Mouse (Mus musculus) heart, embryonic 16.5 days (tissue): ENCODE data around the gene Fam160b1. TPM values are rescaled to one million over a fixed set of nuclear protein-coding genes. Genes with fewer than 3 reads are reported as not detected.

Experiments
- ATAC-seq: fragments of 200-750 bp; cut with Nextera tagmentation; replicated peaks from 2 replicates; pipeline ENCODE4 v1.8.0; 2017; ENCODE audit warnings: moderate number of reproducible peaks; ENCODE audit not compliant: insufficient read depth, low FRiP score; ENCODE audit errors: extremely low read depth
- H3K27ac ChIP-seq: fragments of 300-500 bp; sonication (generic); 2 replicates; pipeline ENCODE4 v1.5.1; 2014; ENCODE audit warnings: mild to moderate bottlenecking, low read length, control low read depth, moderate library complexity
- H3K27me3 ChIP-seq: fragments of 300-500 bp; sonication (generic); 2 replicates; pipeline ENCODE4 v1.6.1; 2014; ENCODE audit warnings: low read length, mixed read lengths; ENCODE audit not compliant: control insufficient read depth, insufficient read depth
- H3K36me3 ChIP-seq: fragments of 300-500 bp; sonication (generic); 2 replicates; pipeline ENCODE4 v1.6.1; 2014; ENCODE audit not compliant: control insufficient read depth, insufficient read depth
- H3K4me1 ChIP-seq: fragments of 300-500 bp; sonication (generic); 2 replicates; pipeline ENCODE4 v1.6.1; 2014; ENCODE audit warnings: low read length, mixed read lengths; ENCODE audit not compliant: control insufficient read depth, insufficient read depth
- H3K4me2 ChIP-seq: fragments of 300-500 bp; sonication (generic); 2 replicates; pipeline ENCODE4 v1.6.1; 2014; ENCODE audit warnings: low read depth, mild to moderate bottlenecking, control low read depth, low read length
- H3K4me3 ChIP-seq: fragments of 300-500 bp; sonication (generic); 2 replicates; pipeline ENCODE4 v1.5.1; 2014; ENCODE audit warnings: mild to moderate bottlenecking, control low read depth, low read length
- H3K9ac ChIP-seq: fragments of 300-500 bp; sonication (generic); 2 replicates; pipeline ENCODE4 v1.6.1; 2014; ENCODE audit warnings: low read length, control low read depth
- H3K9me3 ChIP-seq: fragments of 300-500 bp; sonication (generic); replicated peaks from 2 replicates; pipeline ENCODE4 v1.6.1; 2016; ENCODE audit warnings: low read length; ENCODE audit not compliant: control insufficient read depth
- WGBS: fragments of 180-500 bp; shearing (Covaris S2); extraction: QIAGEN DNeasy Blood & Tissue Kit; methylation state at CpG from one replicate; pipeline ENCODE4 v1.1.7; 2014; 5-methylcytosine and 5-hydroxymethylcytosine counted together
- polyA plus RNA-seq: library from polyadenylated mRNA; unstranded; fragments of >200 nt; fragmentation: Nextera tagmentation; extraction: Ambion mirVana; gene quantifications from 2 replicates; pipeline ENCODE4 v1.2.1, GENCODE M21; 2015

Fam160b1 gene
- polyA plus RNA-seq, 1 experiment from 2014 or later, result 10.0 TPM

- Histone ChIP-seq H3K9ac (peak overlapping the region; percentile 63), H3K27ac (peak overlapping the region; percentile 77), H3K4me1 (peaks cover 49% of the 10 kb centered on the region), H3K27me3 (no peaks in the 10 kb centered on the region), H3K36me3 (no peaks in the 10 kb centered on the region), H3K4me2 (peak overlapping the region; percentile 77), H3K4me3 (peak overlapping the region; percentile 90), H3K9me3 (no peaks in the 10 kb centered on the region)
- ATAC-seq, result no peak
- WGBS, result 24% methylated on average over 10 of the region's 10 CpGs
These were observed 666 bp upstream of the Fam160b1 start for GRCm38 (mm10) chr19:57359701-57360326.

GRCm38 (mm10) chr19:57361131-57361938, 855 bp downstream of the Fam160b1 start:
- H3K27me3 ChIP-seq, result no peaks in the 10 kb centered on the region
- H3K36me3 ChIP-seq, result no peaks in the 10 kb centered on the region
- H3K27ac ChIP-seq, result peak overlapping the region; percentile 98
- no peaks in the 10 kb centered on the region for H3K9me3 ChIP-seq
- peak overlapping the region; percentile 99 for H3K9ac ChIP-seq
- peak overlapping the region; percentile 76 for H3K4me2 ChIP-seq
- H3K4me1 ChIP-seq, result peaks cover 64% of the 10 kb centered on the region
- under 1% methylated on average over 73 of the region's 78 CpGs for WGBS
- ATAC-seq, result peak; percentile 34
- peak overlapping the region; percentile 90 for H3K4me3 ChIP-seq

- 11% methylated on average over 3 of the region's 3 CpGs for WGBS
- peaks cover 68% of the 10 kb centered on the region for H3K4me1 ChIP-seq
These were observed 1.4 kb downstream of the Fam160b1 start for GRCm38 (mm10) chr19:57361939-57362307.

GRCm38 (mm10) chr19:57362586-57362985, 2.1 kb downstream of the Fam160b1 start:
- Histone ChIP-seq H3K36me3 (no peaks in the 10 kb centered on the region), H3K4me3 (peak overlapping the region; percentile 26), H3K4me2 (peak overlapping the region; percentile 76), H3K27ac (peak overlapping the region; percentile 69), H3K9me3 (no peaks in the 10 kb centered on the region), H3K9ac (peak overlapping the region; percentile 47), H3K27me3 (no peaks in the 10 kb centered on the region), H3K4me1 (peaks cover 71% of the 10 kb centered on the region)
- 37% methylated on average over 5 of the region's 5 CpGs for WGBS
- no peak for ATAC-seq

More at GRCm38 (mm10) chr19:57361939-57362307, 1.4 kb downstream of the Fam160b1 start:
- peak overlapping the region; percentile 76 for H3K4me2 ChIP-seq
- peak overlapping the region; percentile 90 for H3K4me3 ChIP-seq
- peak overlapping the region; percentile 99 for H3K9ac ChIP-seq
- H3K27ac ChIP-seq, result peak overlapping the region; percentile 98
- H3K9me3 ChIP-seq, result no peaks in the 10 kb centered on the region
- no peak for ATAC-seq
- H3K36me3 ChIP-seq, result no peaks in the 10 kb centered on the region
- H3K27me3 ChIP-seq, result no peaks in the 10 kb centered on the region

- no peaks in the 10 kb centered on the region for H3K27me3 ChIP-seq
- H3K9me3 ChIP-seq, result no peaks in the 10 kb centered on the region
- peak overlapping the region; percentile 26 for H3K4me3 ChIP-seq
- peak overlapping the region; percentile 76 for H3K4me2 ChIP-seq
- peak overlapping the region; percentile 47 for H3K9ac ChIP-seq
- 29% methylated on average over 7 of the region's 7 CpGs for WGBS
- H3K36me3 ChIP-seq, result no peaks in the 10 kb centered on the region
- ATAC-seq, result no peak
- H3K27ac ChIP-seq, result peak overlapping the region; percentile 69
- peaks cover 74% of the 10 kb centered on the region for H3K4me1 ChIP-seq
These were observed 2.6 kb downstream of the Fam160b1 start for GRCm38 (mm10) chr19:57363076-57363475.

GRCm38 (mm10) chr19:57363538-57363937, 3.1 kb downstream of the Fam160b1 start:
- peak overlapping the region; percentile 76 for H3K4me2 ChIP-seq
- 85% methylated on average over 7 of the region's 7 CpGs for WGBS
- H3K27ac ChIP-seq, result peak overlapping the region; percentile 69
- H3K36me3 ChIP-seq, result no peaks in the 10 kb centered on the region
- H3K4me3 ChIP-seq, result peak overlapping the region; percentile 26; the same call in 1 of the 2 replicates
- no peak for ATAC-seq
- H3K4me1 ChIP-seq, result peaks cover 74% of the 10 kb centered on the region
- H3K9ac ChIP-seq, result peak overlapping the region; percentile 47; the same call in 1 of the 2 replicates
- no peaks in the 10 kb centered on the region for H3K27me3 ChIP-seq
- no peaks in the 10 kb centered on the region for H3K9me3 ChIP-seq

- no peaks in the 10 kb centered on the region for H3K27me3 ChIP-seq
- peak overlapping the region; percentile 29; the same call in 1 of the 2 replicates for H3K4me3 ChIP-seq
- peaks cover 8% of the 10 kb centered on the region for H3K36me3 ChIP-seq
- 18% methylated on average over 10 of the region's 11 CpGs for WGBS
- peak overlapping the region; percentile 88 for H3K27ac ChIP-seq
- H3K9ac ChIP-seq, result peak overlapping the region; percentile 63
- peak overlapping the region; percentile 59 for H3K4me2 ChIP-seq
- H3K9me3 ChIP-seq, result no peaks in the 10 kb centered on the region
- 0 out of 2 replicates have a peak, but pooled peaks have one; percentile 8 for ATAC-seq
- peaks cover 61% of the 10 kb centered on the region for H3K4me1 ChIP-seq
These were observed 4.6 kb downstream of the Fam160b1 start for GRCm38 (mm10) chr19:57364942-57365673.

GRCm38 (mm10) chr19:57366007-57366406, 5.5 kb downstream of the Fam160b1 start:
- Histone ChIP-seq H3K4me1 (peaks cover 60% of the 10 kb centered on the region), H3K27ac (peak overlapping the region; percentile 88), H3K4me2 (peak overlapping the region; percentile 20; the same call in 1 of the 2 replicates), H3K9me3 (no peaks in the 10 kb centered on the region), H3K36me3 (peaks cover 9% of the 10 kb centered on the region), H3K9ac (no peak overlapping the region), H3K4me3 (no peak overlapping the region), H3K27me3 (no peaks in the 10 kb centered on the region)
- WGBS, result 46% methylated on average over 8 of the region's 8 CpGs
- ATAC-seq, result no peak
